Mouse (Mus musculus): ENCODE measurements around the gene Agrp.
A peak's percentile ranks its signal among the peaks of the same experiment; 100 is the strongest.

Agrp gene

DNA sequence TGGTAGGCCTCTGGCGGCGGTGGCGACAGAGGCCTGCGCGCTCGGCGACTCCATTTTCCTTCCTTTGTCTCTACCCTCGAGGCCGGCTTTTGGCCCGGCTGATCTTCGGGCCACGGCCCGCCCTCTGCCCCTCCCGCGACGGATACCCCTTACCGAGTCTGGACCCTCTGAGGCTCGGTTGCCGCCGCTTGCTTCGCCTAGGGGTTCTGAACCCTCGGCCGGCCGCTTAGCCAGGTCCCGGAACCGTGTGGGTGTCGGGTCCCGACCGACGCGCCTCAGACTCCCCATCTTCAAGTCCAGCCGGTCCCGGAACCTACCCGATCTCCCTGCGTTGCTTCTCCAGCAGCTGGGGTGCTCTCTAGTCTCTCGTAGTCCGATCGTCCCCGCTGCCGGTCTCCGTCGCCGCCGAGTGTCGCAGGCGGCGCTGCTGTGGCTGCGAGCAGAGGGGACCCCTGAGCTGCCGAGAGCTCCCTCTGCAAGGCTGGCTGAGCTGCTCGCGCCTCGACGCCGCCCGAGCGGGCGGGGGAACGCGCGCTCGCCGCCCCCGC lies at the start of gene Agrp:
Gene Agrp (minus strand): TSS at position 431 of the 548 bp plus-strand sequence.
- DNase-seq = peak in 1 of 2 experiments; percentile 57

DNA sequence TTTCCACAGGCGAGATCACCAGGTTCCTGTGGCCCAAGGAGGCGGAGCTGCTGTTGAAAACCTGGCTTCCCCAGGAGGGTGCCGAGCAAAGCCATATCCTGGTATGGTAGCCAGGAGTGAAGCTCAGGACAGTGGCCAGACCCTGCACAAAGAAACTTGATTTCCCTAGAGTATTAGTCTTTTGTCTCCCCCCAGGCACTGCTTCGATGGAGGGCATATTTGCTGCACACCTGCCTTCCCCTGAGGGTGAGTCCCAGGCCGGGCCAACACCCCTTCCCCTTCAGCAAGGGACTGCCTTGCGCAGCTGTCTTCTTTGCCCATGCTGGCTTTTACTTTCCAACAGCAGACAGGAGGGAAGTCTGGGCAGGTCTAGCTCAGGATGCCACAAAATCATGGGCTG lies 49.4 kb upstream of the Agrp start:
- DNase-seq = no peak

DNA sequence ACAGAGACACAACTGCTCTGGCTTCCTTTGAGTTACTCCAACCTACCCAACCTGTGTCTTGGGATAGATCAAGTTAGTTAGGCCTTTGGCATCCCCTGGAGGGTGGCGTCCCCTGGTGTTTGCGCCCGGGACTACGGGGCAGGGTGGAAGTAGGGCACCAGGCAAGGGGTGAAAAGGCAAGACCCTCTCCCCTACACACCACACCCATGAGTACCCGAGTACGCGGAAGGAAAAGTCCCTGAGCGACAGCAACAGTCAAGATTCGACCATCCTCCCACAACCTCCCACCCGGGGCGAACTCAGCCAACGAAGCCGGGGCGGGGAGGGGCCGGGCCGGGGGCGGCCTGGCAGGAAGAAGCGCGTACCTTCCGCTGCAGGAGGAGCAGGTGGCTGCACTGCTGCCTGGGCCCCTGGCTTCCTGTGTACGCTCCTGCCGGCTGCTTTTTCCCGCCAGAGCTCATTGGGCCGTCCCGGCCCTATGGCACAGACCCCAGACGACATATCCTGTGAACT lies 48.7 kb upstream of the Agrp start, which contains the start of gene Carmil2:
Gene Carmil2 (plus strand): TSS at position 479 of the 513 bp plus-strand sequence.
- peak; percentile 49 to 54 for DNase-seq

DNA sequence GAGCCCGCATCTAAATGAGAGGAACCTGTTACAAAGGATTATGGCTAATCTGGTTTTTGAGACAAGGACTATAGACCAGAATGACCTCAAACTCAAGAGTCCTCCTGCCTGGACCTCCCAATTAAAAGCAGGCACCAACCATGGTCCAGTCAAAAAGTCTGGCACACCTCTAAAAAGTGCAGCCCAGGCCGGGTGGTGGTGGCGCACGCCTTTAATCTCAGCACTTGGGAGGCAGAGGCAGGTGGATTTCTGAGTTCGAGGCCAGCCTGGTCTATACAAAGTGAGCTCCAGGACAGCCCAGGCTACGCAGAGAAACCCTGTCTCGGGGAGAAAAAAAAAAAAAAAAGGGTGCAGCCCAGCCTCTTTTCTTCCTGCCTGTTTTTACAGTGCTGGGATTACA lies 48.1 kb upstream of the Agrp start:
- DNase-seq = no peak

DNA sequence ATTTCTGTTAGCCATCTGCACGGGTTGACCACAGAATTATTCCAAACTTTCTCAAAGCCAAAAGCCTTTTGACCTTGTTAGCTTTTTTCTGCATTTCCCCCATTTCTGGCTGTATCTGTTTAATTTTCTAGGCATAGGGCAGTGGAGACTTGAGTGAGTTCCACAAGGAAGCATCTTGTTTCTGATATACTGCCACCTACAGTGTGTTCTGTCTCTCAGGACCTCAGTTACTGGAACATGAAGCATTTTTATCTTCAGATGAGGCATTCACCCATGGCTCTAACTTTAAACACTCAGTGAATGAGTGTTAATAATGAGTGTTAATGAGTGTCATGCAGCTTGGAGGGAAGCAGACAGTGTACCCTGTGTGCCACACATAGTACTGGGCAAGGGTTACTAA lies 40.7 kb upstream of the Agrp start:
- DNase-seq = no peak

DNA sequence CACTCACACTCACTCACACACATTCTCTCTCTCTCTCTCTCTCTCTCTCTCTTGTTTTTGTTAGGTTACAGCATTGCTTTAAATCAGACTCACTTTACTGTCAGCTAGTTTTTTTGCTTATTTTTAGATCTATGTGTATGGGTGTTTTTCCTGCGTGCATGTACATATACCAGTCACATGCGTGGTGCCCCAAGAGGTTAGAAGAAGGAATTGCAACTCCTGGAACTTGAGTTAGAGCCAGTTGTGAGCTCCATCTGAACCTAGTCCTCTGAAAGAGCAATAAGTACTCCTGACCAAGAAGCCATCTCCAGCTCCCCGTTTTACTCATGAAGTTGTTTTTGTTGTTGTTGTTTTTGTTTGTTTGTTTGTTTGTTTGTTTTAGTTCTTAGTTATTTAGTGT lies 24.0 kb upstream of the Agrp start:
- DNase-seq = no peak

DNA sequence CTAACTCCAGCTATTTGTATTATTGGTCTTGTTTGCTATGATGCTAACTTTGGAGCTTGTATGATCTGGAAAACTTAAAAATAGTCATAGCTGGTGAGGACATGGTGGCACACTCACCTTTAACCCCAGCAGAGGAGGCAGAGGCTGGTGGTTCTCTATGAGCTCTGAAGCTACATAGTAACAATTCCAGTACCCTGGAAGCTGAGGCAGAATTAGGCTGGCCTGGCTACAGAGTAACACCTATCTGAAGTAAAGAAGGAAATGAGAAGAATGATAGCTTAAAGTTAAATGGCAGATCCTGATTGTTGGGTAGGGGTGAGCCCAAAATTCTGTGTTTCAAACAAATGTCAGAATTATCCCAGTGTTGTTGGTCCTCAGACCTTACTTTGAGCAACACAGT lies 20.4 kb upstream of the Agrp start:
- DNase-seq = no peak

DNA sequence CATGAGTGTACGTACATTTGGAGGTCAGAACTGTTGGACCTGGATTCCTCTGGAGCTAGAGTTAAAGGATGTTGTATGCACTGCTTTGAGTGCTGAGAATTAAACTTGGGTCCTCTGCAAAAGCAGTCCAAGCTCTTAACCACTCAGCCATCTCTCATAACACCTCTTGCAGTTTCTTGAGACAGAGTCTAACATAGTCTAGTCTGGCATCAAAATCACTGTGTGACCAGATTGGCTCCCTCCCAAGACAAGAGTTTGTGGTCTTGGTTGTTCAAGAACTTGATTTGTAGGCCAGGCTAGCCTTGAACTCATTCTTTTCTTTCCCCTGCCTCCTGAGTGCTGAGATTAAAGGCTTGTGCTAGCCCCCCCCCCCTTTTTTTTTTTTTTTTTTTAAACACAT lies 11.7 kb upstream of the Agrp start:
- no peak for DNase-seq

DNA sequence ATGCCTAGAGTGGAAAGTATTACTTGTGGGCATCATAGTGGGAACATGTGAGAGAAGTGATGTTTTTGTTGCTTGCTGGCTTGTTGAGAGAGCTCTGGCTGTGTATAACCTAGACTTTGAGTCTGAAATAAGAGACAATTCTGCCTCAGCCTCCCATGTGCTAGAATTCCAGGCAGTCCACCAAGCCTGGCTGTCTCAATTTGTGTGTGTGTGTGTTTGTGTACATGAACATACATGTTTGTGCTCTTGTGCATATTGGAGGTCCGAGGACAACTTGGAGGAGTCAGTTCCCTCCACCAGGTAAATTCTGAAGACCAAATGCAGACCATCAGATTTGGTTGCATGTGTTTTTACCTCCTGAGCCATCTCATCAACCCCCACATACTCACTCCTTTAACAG lies 8.0 kb upstream of the Agrp start:
- no peak for DNase-seq

DNA sequence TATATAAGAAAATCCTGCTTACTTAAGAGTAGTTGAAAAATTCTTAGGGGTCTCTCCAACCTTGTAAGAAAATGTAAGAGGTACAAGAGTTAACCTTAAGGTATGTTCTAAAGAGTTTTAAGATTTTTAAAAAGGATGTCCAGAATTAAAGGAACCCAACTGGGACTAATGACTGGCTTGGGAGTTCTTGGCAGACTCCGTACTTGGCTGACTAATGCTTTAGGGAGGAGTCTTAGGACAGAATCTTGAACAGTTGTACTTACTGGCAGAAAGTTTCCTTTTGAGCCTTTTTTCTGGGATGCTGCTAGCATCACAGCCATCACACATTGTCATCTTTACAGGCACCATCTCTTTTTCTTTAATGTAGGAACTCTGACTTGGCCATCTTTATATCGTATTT lies 3.3 kb upstream of the Agrp start:
- no peak for DNase-seq

DNA sequence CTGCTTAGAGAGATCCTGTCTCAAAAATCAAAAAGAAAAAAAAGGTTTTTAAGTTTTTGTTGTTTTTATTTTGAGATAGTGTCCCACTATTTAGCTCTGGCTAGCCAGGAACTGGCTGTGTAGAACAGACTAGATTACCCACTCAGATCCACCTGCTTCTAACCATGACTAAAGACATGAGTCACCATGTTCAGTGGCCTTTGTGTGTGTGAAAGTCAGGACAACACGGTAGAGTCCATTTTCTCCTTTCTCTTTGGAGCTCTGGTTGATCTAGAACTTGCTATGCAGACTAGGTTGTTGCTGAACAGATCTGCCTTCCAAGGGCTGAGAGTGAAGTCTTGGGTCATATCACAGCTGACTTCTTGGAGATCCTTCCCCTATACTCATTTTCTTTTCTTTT lies 2.6 kb upstream of the Agrp start:
- DNase-seq = no peak

DNA sequence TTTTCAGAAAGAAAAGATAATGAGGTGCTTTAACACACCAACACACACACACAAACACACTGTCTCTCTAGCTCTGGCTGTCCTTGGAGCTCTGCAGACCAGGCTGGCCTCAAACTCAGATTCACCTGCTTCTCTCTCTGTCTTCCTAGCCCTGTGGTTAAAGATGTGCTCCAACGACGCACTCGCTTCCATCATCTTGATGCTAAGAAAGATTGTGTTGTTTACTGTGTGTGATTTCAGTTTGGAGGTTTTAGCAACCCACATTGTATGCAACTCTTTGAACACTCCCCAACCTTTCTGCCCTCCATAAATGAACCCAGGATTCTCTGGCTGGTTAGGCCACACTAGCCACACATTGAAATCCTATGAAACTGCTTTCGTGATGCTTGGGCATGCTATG lies 1.3 kb upstream of the Agrp start:
- no peak for DNase-seq

DNA sequence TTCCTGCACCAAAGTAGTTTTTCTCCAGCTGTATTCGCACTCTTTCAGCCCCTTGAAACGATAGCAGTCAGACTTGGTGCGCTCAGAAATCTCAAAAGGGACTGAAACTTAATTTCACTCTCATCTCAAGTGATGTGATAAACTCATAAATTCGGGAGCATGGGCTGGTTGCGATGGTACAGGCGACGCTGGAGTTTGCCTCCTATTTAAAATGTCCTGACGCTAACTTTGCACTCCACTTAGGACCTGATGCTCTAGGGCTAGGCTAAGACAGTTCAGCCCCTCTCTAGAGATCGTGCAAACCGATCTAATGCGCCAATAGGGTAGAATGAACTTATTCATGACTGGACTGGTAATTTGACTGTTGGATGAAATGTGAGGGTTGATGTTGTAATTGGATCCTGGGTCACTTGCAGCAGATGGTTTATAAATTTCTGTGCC lies 428 bp upstream of the Agrp start:
- DNase-seq = no peak

DNA sequence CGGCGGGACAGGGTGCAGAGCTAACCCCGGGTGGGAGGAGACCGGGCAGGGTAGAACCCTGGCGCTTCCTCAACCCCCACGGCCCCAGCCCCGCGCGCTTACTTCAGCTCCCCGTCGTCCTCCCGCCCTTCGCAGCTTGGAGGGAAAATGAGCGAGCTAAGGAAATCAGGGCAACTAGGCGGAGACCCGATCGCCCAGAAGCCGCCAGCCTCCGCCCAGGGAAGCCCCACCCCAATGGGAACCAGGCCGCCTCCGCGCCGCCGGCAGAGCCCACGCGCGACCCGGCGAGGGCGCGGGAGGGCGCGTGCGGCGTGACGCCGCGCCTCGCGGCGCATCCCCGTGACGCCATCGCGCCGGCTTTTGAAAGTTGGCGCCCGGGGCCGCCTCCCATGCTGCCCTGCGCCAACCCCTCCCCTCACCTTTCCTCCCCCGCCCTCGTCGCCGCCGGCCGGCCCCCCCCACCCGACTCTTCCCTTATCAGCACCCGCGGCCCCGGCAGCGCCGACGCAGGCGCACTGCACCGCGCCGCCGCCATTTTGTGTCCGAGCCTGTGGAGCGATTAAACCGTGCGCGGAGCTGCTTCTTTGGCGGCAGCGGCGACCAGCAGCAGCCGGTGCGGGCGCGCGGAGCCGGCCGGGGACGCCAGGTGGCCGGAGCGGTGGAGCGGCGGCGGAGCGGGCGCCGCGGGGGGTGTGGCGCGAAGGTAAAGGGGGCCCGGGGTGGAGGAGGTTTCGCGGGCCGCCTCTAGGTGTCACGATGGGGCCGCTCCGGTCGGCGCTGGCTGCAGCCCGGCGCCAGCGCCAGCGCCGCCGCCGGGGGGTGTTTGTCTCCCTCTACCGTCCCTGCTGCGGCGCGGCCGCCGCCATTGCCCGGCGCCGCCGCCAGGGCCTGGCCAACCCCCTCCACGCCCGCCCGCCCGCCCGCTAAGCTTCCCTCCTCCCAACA lies 903 bp downstream of the Agrp start, which contains the start of gene Ctcf:
Gene Ctcf (plus strand): TSS at position 551 of the 945 bp plus-strand sequence.
- peak; percentile 92 to 94 for DNase-seq

DNA sequence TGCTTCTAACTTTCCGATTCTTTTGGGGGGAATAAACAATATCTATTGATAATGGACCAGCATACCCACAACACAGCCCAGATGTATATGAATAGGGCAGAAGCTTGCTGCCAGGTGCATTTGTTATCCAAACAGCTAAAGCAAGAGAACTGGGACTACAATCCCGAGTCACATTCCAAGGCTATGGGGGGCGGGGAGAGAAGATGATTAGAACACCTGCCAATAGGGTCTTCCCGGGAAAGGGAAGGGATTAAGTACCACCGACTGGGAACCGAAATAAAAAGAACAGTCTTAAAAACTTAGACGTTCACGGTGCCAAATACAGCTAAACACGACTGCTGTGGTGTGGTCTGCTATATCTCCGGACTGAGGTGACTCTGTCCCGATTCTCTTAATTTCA lies 1.7 kb downstream of the Agrp start:
- no peak for DNase-seq

DNA sequence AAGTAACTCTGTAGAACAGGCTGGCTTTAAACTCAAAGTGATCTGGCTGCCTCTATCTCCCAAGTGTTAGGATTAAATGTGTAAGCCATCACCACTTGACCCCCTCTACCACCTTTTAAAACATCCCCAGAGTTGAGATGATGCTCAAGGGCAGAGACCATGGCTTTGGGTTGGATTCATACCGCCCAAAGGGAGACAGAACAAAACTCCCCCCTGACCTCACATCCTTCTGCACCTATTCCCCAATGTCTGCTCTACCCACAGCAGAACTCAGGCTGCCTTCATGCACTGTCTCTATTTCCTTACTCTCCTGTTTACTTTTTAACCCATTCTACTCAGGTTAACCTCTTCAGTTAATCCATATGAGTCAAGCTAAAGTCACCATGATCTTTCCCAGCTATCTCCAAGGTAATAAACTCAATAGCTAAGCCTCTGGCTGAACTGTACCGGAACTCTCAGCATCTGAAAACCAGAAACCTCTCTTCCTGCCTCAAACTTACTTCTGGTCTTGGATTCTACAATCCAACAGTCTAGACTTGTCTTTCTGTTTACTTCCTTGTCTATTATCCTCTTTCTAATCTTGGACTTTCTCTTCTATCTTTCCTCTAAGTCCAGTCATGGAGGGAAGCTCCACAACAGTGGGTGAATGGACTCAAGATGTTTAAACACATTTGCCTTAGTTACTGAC lies 2.3 kb downstream of the Agrp start:
- no peak for DNase-seq

DNA sequence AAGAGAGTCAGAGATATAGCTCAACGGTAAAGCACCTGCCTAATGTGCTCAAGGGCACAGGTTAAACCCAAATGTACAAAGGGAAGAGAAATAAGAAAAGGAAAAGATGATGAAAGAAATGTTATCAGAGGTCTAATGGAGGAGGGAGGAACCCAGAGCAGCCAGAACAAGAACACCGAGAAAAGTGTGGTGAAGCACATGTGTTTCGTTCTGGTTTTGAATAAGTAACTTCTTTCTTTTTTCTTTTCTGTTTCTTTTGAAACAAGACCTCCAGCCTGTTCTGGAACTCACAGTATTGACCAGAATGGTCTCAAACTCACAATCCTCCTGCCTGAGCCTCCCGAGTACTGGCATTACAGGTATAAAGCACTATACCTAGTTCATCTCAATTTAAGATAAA lies 7.9 kb downstream of the Agrp start:
- DNase-seq = no peak

DNA sequence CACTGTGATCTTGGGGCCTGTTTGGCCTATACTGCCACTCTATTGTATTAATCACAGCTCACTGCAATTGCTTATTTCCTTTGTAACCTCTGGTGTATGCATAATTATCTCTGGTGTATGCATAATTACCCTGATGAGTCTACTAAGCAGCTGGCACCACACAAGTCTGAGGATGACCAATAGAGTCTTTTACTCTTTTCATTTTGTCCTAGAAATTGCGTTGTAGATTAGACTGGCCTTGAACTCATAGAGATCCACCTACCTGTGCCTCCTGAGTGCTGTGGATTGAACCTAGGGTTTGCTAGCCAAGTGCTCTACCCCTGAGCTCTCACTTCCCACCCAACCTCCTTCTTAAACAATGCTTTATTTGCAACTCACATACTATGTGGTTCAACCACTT lies 11.1 kb downstream of the Agrp start:
- no peak for DNase-seq

DNA sequence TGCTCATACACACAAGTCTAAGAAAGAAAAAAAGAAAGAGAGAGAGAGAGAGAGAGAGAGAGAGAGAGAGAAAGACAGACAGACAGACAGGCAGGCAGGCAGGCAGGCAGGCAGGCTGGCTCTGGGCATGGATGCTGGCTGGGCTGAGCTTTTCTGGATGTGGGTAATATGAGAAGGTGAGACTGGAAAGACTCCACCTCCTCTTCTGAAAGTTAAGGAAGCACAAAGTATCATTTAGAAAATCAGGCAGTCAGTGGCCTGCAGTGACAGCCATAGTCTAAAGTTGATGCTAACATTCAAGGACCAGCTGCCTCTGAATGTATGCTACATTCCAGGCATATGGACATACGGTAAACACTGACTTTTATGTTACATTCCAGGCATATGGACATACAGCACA lies 12.4 kb downstream of the Agrp start:
- DNase-seq = no peak

DNA sequence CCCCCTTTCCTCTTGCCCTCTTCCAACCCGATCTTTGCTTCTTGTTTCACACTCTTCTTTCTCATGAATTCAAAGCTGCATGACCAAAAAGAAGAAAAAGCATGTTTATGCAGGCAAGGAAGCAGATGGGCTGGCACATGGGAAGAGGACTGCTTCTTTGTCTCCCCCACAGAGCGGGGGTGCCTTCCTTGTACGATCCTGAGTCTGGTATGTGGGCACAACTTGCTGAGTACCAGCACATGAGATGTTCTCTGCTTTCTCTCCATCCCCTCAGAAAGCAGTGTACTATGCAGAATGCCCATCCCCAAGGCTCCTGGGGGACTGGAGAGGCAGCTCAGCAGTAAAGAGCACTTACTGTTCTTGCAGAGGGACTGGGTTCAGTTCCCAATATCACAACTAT lies 12.8 kb downstream of the Agrp start:
- DNase-seq = no peak

DNA sequence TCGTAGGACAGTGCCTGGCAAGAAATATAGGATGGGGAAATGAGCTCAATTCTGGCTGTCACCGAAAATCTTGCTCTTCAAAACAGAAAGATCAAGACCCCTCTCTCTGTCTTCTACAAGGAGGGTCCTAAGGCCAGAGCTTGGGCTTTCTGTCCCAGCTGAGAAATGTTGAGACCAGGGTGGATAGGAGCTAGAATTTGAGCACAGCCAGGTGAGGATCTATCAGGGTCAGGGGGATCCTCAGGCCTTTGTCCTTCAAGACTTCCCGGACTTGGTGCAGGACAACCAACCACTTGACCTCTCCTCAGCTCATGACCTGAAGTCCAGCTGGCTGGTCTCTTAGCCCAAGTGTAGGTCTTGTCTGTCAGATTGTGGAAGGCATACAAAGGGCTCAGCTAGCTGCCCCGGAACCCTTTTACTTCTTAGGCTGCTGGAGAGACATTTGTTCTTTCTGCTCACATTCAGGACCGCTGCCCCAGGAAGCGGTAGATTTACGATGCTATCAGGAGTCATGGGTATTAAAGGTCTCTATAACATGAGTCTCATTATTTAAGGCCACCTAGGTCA lies 13.4 kb downstream of the Agrp start:
- no peak for DNase-seq

DNA sequence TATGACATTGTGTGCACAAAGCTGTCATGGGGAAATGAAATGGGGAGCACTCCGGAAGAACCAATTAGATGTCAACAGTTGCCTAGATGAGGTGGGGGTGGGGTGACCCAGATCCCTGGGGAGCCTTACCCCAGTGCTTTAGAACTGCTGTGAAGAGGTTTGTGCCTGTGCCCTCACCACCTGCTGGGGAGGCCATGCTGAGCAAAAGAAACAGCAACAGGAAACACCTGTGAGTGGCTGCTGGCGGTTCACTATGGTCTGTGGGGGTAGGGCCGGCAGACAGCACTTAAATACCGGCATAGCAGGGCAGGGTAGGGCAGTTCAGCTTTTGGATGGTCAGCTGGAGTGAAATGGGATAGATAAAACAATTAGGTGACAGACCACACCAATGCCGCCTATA lies 14.1 kb downstream of the Agrp start:
- DNase-seq = no peak

DNA sequence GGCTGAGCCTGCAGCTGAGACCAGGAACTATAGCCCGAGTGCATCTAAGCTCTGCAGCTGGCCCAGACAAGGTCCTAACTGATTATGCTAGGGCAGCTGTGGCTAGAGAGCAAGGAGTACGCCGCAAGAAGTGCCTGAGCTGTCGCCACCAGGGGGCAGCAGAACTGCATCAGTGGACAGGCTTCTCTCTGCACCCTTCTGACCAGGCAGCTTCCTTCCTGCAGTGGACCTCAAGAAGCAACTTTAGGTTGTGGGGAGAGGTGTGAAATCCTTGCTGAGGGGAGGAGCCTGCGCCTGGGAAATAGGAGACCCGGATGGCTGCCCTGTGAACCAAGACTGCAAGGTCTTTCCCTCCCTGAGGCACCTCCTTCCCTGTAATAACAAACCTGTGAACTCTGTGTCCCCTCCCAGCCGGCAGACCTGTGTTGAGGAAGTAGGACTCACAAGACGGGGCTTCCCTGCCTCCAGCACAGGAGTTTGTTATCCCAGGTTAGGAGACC lies 14.7 kb downstream of the Agrp start:
- peak; percentile 94 to 96 for DNase-seq
